Mouse (Mus musculus): ENCODE measurements at regions not wholly inside any gene's neighbourhood (a gene's known extent, or its start where the extent isn't known, plus 50 kb on each side); places are given as distances from the start of the nearest gene placed in this dataset.

GRCm38 (mm10) chr1:168600461-168601160, 168.5 kb upstream of the Pbx1 start:
- TF ChIP-seq CTCF (IDR thresholded peaks at IDR 0.05) = no peak
- no peak for TF ChIP-seq EP300 (IDR thresholded peaks at IDR 0.05)
